Mouse (Mus musculus) lung, postnatal 0 days (tissue): ENCODE measurements around the gene Itm2c.

Source experiments
- CTCF ChIP-seq: IDR thresholded peaks from 2 replicates; pipeline ENCODE4 v1.5.1; 2016; ENCODE audit warnings: antibody characterized with exemption, mild to moderate bottlenecking
- EP300 ChIP-seq: IDR thresholded peaks from 2 replicates; pipeline ENCODE4 v1.6.1; 2016; ENCODE audit warnings: antibody characterized with exemption, mild to moderate bottlenecking, control low read depth

DNA sequence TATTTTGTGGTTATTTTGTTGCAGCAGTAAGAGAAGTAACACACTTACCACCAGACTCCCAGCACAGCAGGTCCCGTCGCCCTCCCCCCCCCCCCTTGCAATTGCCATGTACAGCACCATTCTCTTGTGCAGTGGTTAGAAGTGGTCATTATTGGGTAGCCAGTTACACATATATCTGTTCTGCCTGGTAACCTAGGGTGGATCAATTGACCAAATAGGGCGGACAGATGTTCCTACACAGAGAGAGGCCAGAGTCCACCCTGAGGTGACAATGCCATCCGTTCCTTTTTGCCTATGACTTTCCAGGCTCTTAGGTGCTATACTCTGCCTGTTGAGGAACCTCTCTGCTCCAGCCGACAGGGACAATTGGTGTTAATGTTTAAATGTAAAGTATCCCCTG lies 31.1 kb downstream of the Itm2c start:
- TF ChIP-seq CTCF (no peak), EP300 (no peak)
